Mouse (Mus musculus) bone marrow macrophage, adult 2 months (primary cell): ENCODE data around the gene Tgm5.

Experiments
- CTCF ChIP-seq: IDR thresholded peaks from 2 replicates; pipeline ENCODE4 v1.5.1; 2012; ENCODE audit warnings: low read depth, mild to moderate bottlenecking, low read length, moderate library complexity
- POLR2A ChIP-seq: IDR thresholded peaks from 2 replicates; pipeline ENCODE4 v1.6.1; 2012; ENCODE audit warnings: mild to moderate bottlenecking, low read depth, low read length, borderline replicate concordance

- TF ChIP-seq POLR2A (no peak), CTCF (no peak)
These were observed 31.6 kb downstream of the Tgm5 start for GRCm38 (mm10) chr2:121054060-121054459.
